Mouse (Mus musculus) embryonic fibroblast, embryonic 13.5 days (primary cell): Measurements from ENCODE around the gene Mrpl20.

Experiments
- CTCF ChIP-seq: IDR thresholded peaks from 2 replicates; pipeline ENCODE4 v1.5.1; 2011; ENCODE audit warnings: mild to moderate bottlenecking, control low read depth, low read length, moderate library complexity, borderline replicate concordance; ENCODE audit not compliant: insufficient read depth
- POLR2A ChIP-seq: IDR thresholded peaks from 2 replicates; pipeline ENCODE4 v1.6.1; 2011; ENCODE audit warnings: low read depth, mild to moderate bottlenecking, control low read depth, low read length, moderate library complexity

DNA sequence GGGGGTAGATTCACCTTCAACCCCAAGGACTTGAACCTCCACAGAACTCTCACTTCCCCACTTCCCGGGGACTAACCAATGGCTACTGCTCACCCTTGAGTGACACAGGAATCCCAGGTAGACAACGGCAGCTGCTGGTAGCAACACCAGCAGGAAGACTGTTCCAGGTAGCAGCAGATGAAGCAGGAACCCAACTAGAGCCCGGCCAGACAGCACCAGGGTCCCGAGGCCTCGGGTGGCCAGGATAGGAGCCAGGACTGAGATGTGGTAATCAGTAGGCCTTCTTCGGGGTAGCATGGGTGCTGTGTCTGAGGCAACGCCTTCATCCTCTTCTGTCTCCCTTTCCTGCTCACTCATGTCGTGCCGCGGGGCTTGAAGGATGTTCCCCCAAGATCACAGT is 17.4 kb upstream of the Mrpl20 start:
- TF ChIP-seq POLR2A (no peak), CTCF (no peak)
